Mouse (Mus musculus): Measurements from ENCODE around the gene Fam210b. TPM values are rescaled to one million over a fixed set of nuclear protein-coding genes. Genes with fewer than 3 reads are reported as not detected.

Fam210b gene
- polyA plus RNA-seq, 1 experiment from 2014 or later: 20.3 TPM

DNA sequence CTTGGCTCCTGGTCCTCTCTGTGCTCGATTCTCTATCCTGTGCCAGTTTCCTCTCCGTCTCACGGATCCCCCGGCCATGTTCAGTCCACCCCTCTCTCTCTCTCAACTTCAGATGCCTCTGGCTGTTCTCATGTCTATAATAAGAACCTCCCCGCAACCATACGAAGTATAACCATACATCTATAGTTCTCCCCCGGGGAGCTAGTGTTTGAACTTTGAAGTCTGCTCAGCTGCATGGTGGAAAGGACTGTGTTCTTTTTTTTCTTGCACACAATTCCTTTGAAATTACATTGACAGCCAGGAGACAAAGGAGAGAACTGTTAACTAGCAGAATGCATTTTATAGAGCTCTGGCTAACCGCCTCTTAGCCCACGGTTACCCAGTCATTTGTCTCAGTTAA, 9.4 kb downstream of the Fam210b start:
- Histone ChIP-seq H3K9ac (no peak overlapping the region), H3K4me1 (no peaks in the 10 kb centered on the region), H3K9me3 (no peaks in the 10 kb centered on the region), H3K27ac (no peak overlapping the region), H3K4me3 (no peak overlapping the region), H3K36me3 (peaks cover 65% of the 10 kb centered on the region), H3K4me2 (replicated peaks) (no peak overlapping the region), H3K27me3 (no peaks in the 10 kb centered on the region)
- no peak for ATAC-seq (ENCODE audit: low FRiP score, low read depth)
- WGBS: 76% methylated on average over 9 of the region's 9 CpGs

DNA sequence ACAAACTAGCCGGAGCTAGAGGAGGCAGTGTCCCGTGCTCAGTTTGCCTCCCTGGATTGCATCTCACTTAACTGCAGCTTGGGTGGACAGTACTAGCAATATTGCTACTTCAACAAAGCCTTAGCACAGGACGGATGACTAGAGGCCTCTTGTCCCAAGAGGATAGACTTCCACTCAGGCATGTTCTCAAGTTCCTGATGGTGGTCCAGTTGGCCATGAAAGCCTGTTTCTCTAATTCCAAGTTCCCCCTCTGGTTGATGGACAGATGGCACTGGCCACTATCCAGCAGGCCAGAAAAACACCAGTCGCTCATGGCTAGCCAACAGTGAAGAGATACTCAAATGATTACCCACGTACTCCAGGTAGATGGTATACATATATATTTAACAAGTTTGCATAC, 10.5 kb downstream of the Fam210b start:
- no peaks in the 10 kb centered on the region for H3K4me1 ChIP-seq
- H3K4me2 ChIP-seq (replicated peaks): no peak overlapping the region
- no peak overlapping the region for H3K4me3 ChIP-seq
- H3K27ac ChIP-seq: no peak overlapping the region
- H3K27me3 ChIP-seq: no peaks in the 10 kb centered on the region
- H3K9me3 ChIP-seq: no peaks in the 10 kb centered on the region
- no peak overlapping the region for H3K9ac ChIP-seq
- WGBS: 86% methylated on average over 5 of the region's 5 CpGs
- peaks cover 75% of the 10 kb centered on the region for H3K36me3 ChIP-seq
- no peak for ATAC-seq (ENCODE audit: low FRiP score, low read depth)

DNA sequence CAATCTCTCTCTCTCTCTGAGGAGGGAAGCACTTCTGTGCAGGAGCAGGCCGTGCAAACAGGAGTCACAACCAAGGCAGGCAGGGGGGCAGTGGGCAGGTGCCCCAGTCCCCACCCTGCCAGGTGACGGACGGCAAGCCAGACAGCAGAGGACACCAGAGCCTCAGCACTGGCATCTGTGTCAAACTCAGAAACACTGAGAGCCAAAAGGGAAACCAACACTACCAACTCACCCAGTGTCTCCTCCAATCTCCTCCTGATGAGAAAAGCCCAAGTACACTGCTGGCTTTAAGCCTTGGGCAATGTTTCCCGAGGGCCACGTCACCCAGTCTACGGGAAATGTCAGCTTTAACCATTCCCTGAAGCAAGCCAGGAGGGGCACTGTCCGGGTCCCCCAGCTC, 17.8 kb downstream of the Fam210b start:
- Histone ChIP-seq H3K27ac (no peak overlapping the region), H3K4me1 (peaks cover 9% of the 10 kb centered on the region), H3K27me3 (no peaks in the 10 kb centered on the region), H3K9ac (no peak overlapping the region), H3K4me3 (no peak overlapping the region), H3K36me3 (peaks cover 98% of the 10 kb centered on the region), H3K9me3 (no peaks in the 10 kb centered on the region), H3K4me2 (replicated peaks) (no peak overlapping the region)
- WGBS: 83% methylated on average over 7 of the region's 7 CpGs
- no peak for ATAC-seq (ENCODE audit: low FRiP score, low read depth)

DNA sequence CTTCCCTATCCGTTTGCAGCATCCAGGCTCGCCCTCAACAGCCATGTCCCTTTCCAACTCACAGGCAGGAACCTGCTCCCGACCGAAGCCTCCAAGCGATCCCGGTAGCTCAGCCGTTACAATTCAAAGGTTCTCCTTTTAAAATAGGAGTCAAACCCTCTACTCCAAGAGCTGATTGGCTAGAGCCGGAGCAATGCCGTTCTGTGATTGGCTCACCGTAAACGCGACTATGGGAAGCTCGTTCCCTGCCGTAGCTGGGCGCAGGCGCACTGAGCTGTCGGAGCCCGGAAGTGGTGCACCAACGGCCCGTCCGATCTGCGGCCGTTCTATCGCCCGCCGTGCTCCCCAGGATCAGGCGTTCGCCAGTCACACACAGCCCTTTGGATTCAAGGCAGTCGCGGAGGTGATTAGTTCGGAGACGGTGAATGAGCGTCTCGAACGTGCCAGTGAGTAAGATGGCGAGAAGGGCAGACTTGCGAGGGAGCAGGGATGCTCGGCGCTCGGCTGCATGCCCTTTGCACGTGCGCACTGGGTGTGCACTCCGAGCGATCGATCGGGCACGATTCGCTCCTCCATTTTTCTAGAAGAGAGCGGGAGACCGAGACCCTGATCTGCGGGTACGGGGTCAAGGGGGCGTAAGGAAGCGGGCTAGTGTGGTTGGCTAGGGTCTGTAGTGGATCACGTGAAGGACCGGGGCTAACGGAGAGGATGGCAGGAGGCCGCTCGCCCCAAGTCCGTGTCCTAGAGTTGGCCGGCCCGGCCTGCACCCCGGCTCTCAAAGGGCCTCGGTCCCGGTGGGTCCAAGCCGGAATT, 25.3 kb downstream of the Fam210b start, which contains the start of the genes Aurka and Cstf1:
Aurka (minus strand) TSS at position 125 of the 813 bp plus-strand sequence.
Cstf1 (plus strand) TSS at position 271 of the 813 bp plus-strand sequence.
- H3K4me1 ChIP-seq: peaks cover 33% of the 10 kb centered on the region

DNA sequence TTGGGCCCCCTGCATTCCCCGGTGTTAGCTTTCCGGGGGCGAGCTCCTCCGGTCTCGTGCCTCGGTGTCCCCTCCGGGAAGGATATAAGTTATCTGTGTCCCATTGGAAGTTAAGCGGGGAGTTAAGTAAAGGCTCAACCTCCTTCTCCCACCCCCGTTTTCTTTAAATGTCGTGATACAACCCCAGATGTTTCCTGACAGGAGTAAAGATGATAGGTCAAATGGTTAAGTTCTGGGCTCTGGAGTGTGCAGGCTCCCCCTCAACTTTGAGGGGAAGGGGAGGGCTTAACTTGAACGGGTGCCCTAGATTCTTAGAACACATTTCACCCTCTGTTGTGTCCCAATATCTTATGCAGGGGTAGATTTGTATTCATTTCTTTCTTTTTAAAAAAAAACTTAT, 25.9 kb downstream of the Fam210b start:
- peaks cover 59% of the 10 kb centered on the region for H3K36me3 ChIP-seq
- ATAC-seq (ENCODE audit: low FRiP score, low read depth): no peak
- 0% methylated on average over 11 of the region's 11 CpGs for WGBS

More for the DNA sequence above, 25.3 kb downstream of the Fam210b start, which contains the start of the genes Aurka and Cstf1:
- under 1% methylated on average over 66 of the region's 66 CpGs for WGBS
- peak within 1 kb of the TSS; percentile 81 for H3K27ac ChIP-seq
- H3K9ac ChIP-seq: peak within 1 kb of the TSS; percentile 96
- peaks cover 58% of the 10 kb centered on the region for H3K36me3 ChIP-seq
- H3K4me2 ChIP-seq (replicated peaks): peak within 1 kb of the TSS; percentile 85
- no peaks in the 10 kb centered on the region for H3K9me3 ChIP-seq
- H3K27me3 ChIP-seq: no peaks in the 10 kb centered on the region
- peak within 1 kb of the TSS; percentile 97 for H3K4me3 ChIP-seq
- peak; percentile 98 for ATAC-seq (ENCODE audit: low FRiP score, low read depth)

DNA sequence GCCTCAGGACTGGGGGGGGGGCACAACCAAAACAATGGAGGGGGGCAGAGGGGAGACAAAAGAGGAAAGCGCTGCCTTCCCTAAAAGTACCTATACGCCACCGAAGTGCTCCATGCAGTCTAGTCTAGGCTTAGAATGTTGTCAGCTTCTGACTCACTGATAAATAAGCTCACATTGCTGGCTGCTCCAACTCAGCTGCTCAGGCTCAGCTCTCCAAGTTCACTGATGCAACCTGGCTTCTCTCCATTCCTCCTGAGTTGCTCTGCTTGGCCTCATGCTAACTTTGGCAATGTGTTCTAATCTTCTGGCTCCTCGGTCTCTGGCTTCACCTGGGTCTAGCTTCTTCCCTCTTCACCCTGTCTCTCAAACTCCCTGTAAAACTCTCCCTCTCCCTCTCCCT, 31.2 kb downstream of the Fam210b start:
- no peak for ATAC-seq (ENCODE audit: low FRiP score, low read depth)
- Histone ChIP-seq H3K27ac (no peak overlapping the region), H3K9ac (no peak overlapping the region), H3K9me3 (no peaks in the 10 kb centered on the region), H3K4me1 (peaks cover 6% of the 10 kb centered on the region), H3K4me3 (no peak overlapping the region), H3K4me2 (replicated peaks) (no peak overlapping the region), H3K27me3 (no peaks in the 10 kb centered on the region), H3K36me3 (peaks cover 90% of the 10 kb centered on the region)
- WGBS: 96% methylated on average over 4 of the region's 4 CpGs

More for the DNA sequence above, 25.9 kb downstream of the Fam210b start:
- H3K9me3 ChIP-seq: no peaks in the 10 kb centered on the region
- peak overlapping the region; percentile 81 for H3K27ac ChIP-seq
- H3K27me3 ChIP-seq: no peaks in the 10 kb centered on the region
- H3K4me3 ChIP-seq: peak overlapping the region; percentile 97
- peak overlapping the region; percentile 71 for H3K4me2 ChIP-seq (replicated peaks)
- H3K9ac ChIP-seq: peak overlapping the region; percentile 96
- peaks cover 33% of the 10 kb centered on the region for H3K4me1 ChIP-seq

DNA sequence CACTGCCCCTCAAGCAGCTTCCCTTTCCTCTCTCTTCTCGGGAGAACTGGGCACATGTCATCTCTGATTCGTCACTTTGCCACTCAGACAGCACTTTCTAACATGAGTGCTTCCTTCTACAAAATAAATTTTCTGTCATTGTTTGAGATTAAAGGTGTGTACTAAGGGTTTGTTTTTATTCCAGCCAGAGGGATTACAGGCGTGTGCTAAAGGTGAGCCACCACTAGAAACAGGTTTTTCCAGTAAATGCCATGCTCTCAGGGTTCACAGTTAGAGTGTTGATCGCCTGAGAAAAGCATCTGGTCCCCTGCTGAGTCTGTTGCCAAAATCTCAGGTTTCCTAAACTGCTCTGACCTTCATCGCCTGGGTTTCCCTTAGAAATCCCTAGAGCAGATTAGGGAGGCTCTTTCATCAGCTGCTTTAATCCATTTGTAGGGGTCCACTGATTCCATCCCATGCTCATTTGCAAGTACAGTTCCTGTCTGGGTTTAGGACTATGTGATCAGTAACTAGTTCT, 31.7 kb downstream of the Fam210b start:
- no peak overlapping the region for H3K9ac ChIP-seq
- no peak overlapping the region for H3K27ac ChIP-seq
- 66% methylated on average over 5 of the region's 5 CpGs for WGBS
- peaks cover 95% of the 10 kb centered on the region for H3K36me3 ChIP-seq
- H3K9me3 ChIP-seq: no peaks in the 10 kb centered on the region
- peaks cover 1% of the 10 kb centered on the region for H3K4me1 ChIP-seq
- no peak overlapping the region for H3K4me3 ChIP-seq
- no peak overlapping the region for H3K4me2 ChIP-seq (replicated peaks)
- H3K27me3 ChIP-seq: no peaks in the 10 kb centered on the region
- ATAC-seq (ENCODE audit: low FRiP score, low read depth): no peak

DNA sequence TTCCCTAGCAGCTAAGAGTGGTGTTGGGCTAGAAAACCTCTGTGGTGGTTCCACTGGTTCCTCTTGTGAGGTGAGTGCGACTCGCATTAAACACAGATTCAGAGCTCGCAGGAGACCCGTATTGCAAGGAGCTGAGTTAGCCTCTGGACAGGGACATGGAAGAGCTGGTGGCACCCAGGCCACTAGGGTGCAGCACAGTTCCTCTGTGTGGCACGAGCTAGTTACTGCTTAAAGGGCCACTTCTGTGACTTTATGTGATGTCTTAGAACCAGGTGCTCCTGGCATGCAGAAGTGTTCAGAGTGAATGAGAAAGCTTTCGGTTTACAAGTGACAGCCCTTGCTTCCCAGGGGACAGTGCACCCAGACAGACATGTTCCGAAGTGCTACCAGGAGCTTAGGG, 33.0 kb downstream of the Fam210b start:
- Histone ChIP-seq H3K9me3 (no peaks in the 10 kb centered on the region), H3K27me3 (no peaks in the 10 kb centered on the region), H3K27ac (no peak overlapping the region), H3K4me3 (no peak overlapping the region), H3K4me2 (replicated peaks) (no peak overlapping the region), H3K36me3 (peaks cover 98% of the 10 kb centered on the region), H3K9ac (no peak overlapping the region), H3K4me1 (no peaks in the 10 kb centered on the region)
- no peak for ATAC-seq (ENCODE audit: low FRiP score, low read depth)
- 76% methylated on average over 7 of the region's 7 CpGs for WGBS

DNA sequence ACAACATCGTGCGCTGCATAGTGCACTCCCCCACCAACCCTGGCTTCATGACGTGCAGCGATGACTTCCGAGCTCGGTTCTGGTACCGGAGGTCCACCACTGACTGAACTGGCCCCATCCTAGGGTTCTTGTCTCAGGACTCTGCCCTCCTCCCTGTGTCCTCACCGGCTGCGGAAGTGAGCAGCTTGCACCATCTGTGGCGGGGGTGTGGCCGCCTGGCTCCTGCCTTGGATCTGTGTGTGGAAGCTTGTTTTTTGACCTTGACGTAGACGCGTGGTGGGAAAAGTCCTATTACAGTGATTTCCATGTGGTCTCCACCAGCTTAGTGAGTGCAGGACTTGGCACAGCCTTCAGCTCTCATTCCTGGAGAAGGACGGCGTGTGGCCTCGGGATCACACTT, 35.1 kb downstream of the Fam210b start:
- no peak overlapping the region for H3K4me3 ChIP-seq
- H3K36me3 ChIP-seq: peaks cover 81% of the 10 kb centered on the region
- H3K9me3 ChIP-seq: no peaks in the 10 kb centered on the region
- no peak for ATAC-seq (ENCODE audit: low FRiP score, low read depth)
- no peak overlapping the region for H3K9ac ChIP-seq
- H3K27ac ChIP-seq: no peak overlapping the region
- WGBS: 96% methylated on average over 17 of the region's 17 CpGs
- no peaks in the 10 kb centered on the region for H3K4me1 ChIP-seq
- no peaks in the 10 kb centered on the region for H3K27me3 ChIP-seq
- no peak overlapping the region for H3K4me2 ChIP-seq (replicated peaks)

DNA sequence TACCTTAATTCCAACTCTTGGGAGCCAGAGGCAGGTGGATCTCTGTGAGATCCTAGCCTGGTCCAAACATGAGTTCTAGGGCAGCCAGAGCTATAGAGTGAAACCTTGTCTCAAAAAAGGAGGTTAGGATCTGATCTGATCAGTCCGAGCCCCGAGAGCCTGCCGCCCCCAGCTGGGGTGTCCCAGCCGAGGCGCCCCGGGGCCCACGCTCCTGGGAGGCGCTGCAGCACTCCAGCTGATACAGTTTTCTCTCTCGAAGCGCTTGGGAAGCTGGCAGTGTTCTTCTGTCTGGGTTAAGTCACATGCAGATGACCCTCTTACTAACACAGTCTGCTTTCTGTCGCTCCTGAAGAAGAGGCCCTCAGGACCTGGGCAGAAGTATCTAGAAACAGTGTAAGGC, 36.0 kb downstream of the Fam210b start:
- H3K27ac ChIP-seq: no peak overlapping the region
- H3K4me1 ChIP-seq: no peaks in the 10 kb centered on the region
- H3K9me3 ChIP-seq: no peaks in the 10 kb centered on the region
- 91% methylated on average over 11 of the region's 11 CpGs for WGBS
- H3K4me2 ChIP-seq (replicated peaks): no peak overlapping the region
- no peak overlapping the region for H3K4me3 ChIP-seq
- no peak overlapping the region for H3K9ac ChIP-seq
- no peaks in the 10 kb centered on the region for H3K27me3 ChIP-seq
- H3K36me3 ChIP-seq: peaks cover 73% of the 10 kb centered on the region
- ATAC-seq (ENCODE audit: low FRiP score, low read depth): no peak

DNA sequence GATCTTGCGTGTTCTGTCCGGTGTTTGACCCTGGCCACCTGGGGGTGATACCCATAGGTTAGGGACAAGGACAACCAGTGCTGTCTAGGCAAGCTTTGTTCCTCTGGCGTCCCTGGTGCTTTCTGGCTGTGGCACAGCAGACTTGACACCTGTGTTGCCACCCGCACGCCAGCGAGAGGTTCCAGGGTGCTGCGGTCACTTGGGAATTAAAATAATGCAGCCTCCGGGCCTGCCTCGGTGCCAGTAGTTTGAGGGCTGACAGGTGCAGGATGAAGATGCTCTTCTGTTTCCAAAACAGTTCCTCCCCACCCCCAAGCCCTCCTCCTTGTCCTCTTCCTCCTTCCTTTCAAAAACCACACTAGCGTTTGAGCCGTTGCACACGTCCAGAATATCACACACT, 36.5 kb downstream of the Fam210b start:
- Histone ChIP-seq H3K4me3 (no peak overlapping the region), H3K27me3 (no peaks in the 10 kb centered on the region), H3K9me3 (no peaks in the 10 kb centered on the region), H3K36me3 (peaks cover 68% of the 10 kb centered on the region), H3K4me2 (replicated peaks) (no peak overlapping the region), H3K4me1 (no peaks in the 10 kb centered on the region), H3K9ac (no peak overlapping the region), H3K27ac (no peak overlapping the region)
- WGBS: 88% methylated on average over 12 of the region's 12 CpGs
- no peak for ATAC-seq (ENCODE audit: low FRiP score, low read depth)

DNA sequence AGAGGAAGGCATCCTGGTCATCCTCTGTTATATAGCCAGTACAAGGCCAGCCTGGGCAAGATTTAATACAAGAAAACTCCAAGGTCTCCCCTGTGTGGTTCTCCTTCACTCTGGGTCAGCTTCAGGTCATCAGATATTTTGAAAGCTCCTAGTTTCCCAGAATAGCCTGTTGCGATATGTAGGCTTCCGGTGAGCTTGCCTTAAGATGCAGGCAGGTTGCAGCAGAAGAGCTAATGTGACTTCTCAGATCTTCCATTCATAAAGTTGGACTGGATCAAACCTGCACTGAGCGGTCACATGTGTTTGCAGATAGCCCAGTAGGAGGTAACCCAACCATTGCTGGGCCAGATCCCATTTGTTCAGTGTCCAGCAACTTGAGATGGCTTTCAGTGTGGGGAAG, 39.4 kb downstream of the Fam210b start:
- Histone ChIP-seq H3K4me1 (no peaks in the 10 kb centered on the region), H3K4me3 (no peak overlapping the region), H3K9me3 (no peaks in the 10 kb centered on the region), H3K4me2 (replicated peaks) (no peak overlapping the region), H3K36me3 (peaks cover 39% of the 10 kb centered on the region), H3K9ac (no peak overlapping the region), H3K27me3 (no peaks in the 10 kb centered on the region), H3K27ac (no peak overlapping the region)
- 90% methylated on average over 3 of the region's 3 CpGs for WGBS
- no peak for ATAC-seq (ENCODE audit: low FRiP score, low read depth)

All from limb, embryonic 13.5 days (tissue).